Mouse (Mus musculus) intestine, postnatal 0 days (tissue): ENCODE results near the gene Ammecr1. TPM values are rescaled to one million over a fixed set of nuclear protein-coding genes. Genes with fewer than 3 reads are reported as not detected.

ENCODE experiments used
- ATAC-seq: fragments of 200-750 bp; cut with Nextera tagmentation; 2 replicates; pipeline ENCODE4 v1.8.0; 2017; ENCODE audit warnings: mild to moderate bottlenecking, moderate TSS enrichment, moderate library complexity
- H3K27ac ChIP-seq: fragments of 300-500 bp; sonication (generic); 2 replicates; pipeline ENCODE4 v1.5.1; 2014; ENCODE audit warnings: mild to moderate bottlenecking, low read depth, low read length, moderate library complexity
- H3K27me3 ChIP-seq: fragments of 300-500 bp; sonication (generic); replicated peaks from 2 replicates; pipeline ENCODE4 v1.6.1; 2014; ENCODE audit warnings: low read length, mixed read lengths; ENCODE audit not compliant: control insufficient read depth, insufficient read depth
- H3K36me3 ChIP-seq: fragments of 300-500 bp; sonication (generic); 2 replicates; pipeline ENCODE4 v1.6.1; 2014; ENCODE audit warnings: mild to moderate bottlenecking, moderate library complexity; ENCODE audit not compliant: control insufficient read depth, insufficient read depth
- H3K4me1 ChIP-seq: fragments of 300-500 bp; sonication (generic); replicated peaks from 2 replicates; pipeline ENCODE4 v1.6.1; 2014; ENCODE audit warnings: antibody characterized with exemption, low read length, mixed read lengths; ENCODE audit not compliant: control insufficient read depth, insufficient read depth
- H3K4me2 ChIP-seq: fragments of 300-500 bp; sonication (generic); replicated peaks from 2 replicates; pipeline ENCODE4 v1.6.1; 2014; ENCODE audit warnings: low read depth, mild to moderate bottlenecking, moderate library complexity
- H3K4me3 ChIP-seq: fragments of 300-500 bp; sonication (generic); 2 replicates; pipeline ENCODE4 v1.5.1; 2014; ENCODE audit warnings: low read depth, low read length
- H3K9ac ChIP-seq: fragments of 300-500 bp; sonication (generic); 2 replicates; pipeline ENCODE4 v1.6.1; 2014; ENCODE audit warnings: mild to moderate bottlenecking, low read depth, low read length
- H3K9me3 ChIP-seq: fragments of 300-500 bp; sonication (generic); 2 replicates; pipeline ENCODE4 v1.6.1; 2016; ENCODE audit warnings: mixed run types; ENCODE audit not compliant: control insufficient read depth
- CTCF ChIP-seq: sonication (generic); IDR thresholded peaks from 2 replicates; pipeline ENCODE4 v1.5.1; 2016; ENCODE audit warnings: low read depth, mild to moderate bottlenecking, control low read depth, antibody characterized with exemption, moderate library complexity
- WGBS: fragments of 180-500 bp; shearing (Covaris S2); extraction: QIAGEN DNeasy Blood & Tissue Kit; methylation state at CpG from one replicate; pipeline ENCODE4 v1.1.7; 2014; 5-methylcytosine and 5-hydroxymethylcytosine counted together
- polyA plus RNA-seq: library from polyadenylated mRNA; unstranded; fragments of >200 nt; fragmentation: Nextera tagmentation; extraction: Ambion mirVana; gene quantifications from 2 replicates; pipeline ENCODE4 v1.2.1, GENCODE M21; 2015

Gene Ammecr1
- polyA plus RNA-seq, 1 experiment from 2014 or later = 4.0 TPM

DNA sequence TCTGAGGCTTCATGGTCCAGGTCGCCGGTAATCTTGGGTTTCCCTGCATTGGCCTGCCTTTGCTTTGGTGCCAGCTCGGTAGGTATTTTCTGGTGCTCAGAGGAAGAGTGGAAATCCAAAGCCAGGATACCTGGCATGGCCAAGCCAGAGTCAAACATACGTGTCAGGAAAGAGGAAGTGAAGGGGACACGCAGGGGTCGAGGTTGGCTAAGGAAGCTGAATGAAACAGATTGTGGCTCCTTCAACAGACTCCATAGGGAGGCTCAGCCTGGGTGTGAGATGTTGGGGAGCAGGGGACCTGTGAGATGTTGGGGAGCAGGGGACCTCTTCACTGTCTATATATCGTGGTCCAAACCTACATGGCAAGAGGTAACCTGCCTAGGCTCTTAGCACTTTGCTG, 130.1 kb downstream of the Ammecr1 start:
- ATAC-seq = no peak
- Histone ChIP-seq H3K9me3 (no peaks in the 10 kb centered on the region), H3K27me3 (no peaks in the 10 kb centered on the region)

DNA sequence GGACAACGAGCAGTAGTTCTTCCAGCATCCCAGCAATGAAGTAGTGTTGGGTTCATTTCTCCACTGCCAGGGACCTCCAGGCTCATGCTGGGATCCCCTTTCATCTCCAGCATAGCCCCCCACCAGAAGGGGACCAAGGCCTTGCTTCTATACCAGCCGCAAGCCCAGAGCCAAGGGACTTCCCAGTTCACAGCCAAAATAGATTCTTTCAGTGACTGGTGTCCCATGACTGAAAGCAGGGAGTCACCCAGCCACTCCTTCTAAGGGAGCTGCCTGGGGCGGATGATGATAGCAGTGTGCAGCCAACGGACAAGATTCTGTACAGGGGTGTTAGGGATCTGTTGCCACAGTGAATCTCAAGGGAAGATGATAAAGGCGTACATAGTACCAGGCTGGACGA, 131.7 kb downstream of the Ammecr1 start:
- H3K27ac ChIP-seq = no peak overlapping the region
- H3K4me2 ChIP-seq = no peak overlapping the region
- H3K27me3 ChIP-seq = no peaks in the 10 kb centered on the region
- ATAC-seq = no peak
- H3K4me1 ChIP-seq = no peaks in the 10 kb centered on the region
- no peaks in the 10 kb centered on the region for H3K9me3 ChIP-seq
- no peak for TF ChIP-seq CTCF
- H3K4me3 ChIP-seq = no peak overlapping the region
- no peaks in the 10 kb centered on the region for H3K36me3 ChIP-seq
- 92% methylated on average over 6 of the region's 6 CpGs for WGBS
- H3K9ac ChIP-seq = no peak overlapping the region

More for the DNA sequence above, 130.1 kb downstream of the Ammecr1 start:
- no peak overlapping the region for H3K4me2 ChIP-seq
- no peaks in the 10 kb centered on the region for H3K36me3 ChIP-seq
- no peak overlapping the region for H3K27ac ChIP-seq
- no peak for TF ChIP-seq CTCF
- no peaks in the 10 kb centered on the region for H3K4me1 ChIP-seq
- no peak overlapping the region for H3K9ac ChIP-seq
- WGBS = 91% methylated on average over 7 of the region's 7 CpGs
- no peak overlapping the region for H3K4me3 ChIP-seq

DNA sequence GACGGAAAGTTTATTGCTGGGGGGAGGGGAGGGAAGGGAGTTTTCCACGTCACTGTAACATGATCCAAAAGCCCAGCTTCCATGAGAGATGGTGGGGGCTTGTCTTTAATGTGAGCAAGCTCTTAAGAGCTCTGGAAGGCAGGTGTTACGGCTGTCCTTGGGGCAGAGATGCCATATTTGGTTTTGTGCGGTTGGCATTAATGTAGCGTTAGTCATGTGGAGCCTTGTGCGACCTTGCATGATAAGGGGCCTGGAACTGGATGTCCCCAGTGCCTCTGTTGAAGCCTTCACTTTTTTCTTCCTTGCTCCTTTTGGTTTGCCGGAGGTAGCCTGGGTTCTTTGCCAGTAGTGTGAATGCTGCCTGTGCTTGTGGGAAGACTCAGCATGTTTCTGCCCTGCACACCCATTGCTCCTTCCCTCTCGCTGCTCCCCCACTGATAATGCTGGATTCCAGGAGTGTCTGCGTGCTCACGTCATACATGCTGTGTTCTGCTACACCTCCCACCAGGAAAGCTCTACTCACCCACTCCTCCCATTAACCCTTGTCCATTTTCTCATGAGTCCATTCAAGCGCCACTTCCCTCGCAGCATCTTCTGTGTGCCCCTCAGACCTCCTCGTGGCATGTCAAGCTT, 133.2 kb downstream of the Ammecr1 start:
- Histone ChIP-seq H3K4me2 (no peak overlapping the region), H3K9me3 (no peaks in the 10 kb centered on the region), H3K27me3 (no peaks in the 10 kb centered on the region), H3K4me1 (no peaks in the 10 kb centered on the region), H3K27ac (no peak overlapping the region), H3K9ac (no peak overlapping the region), H3K4me3 (no peak overlapping the region), H3K36me3 (no peaks in the 10 kb centered on the region)
- 77% methylated on average over 13 of the region's 13 CpGs for WGBS
- no peak for TF ChIP-seq CTCF
- no peak; the same call in 1 of the 2 replicates for ATAC-seq

DNA sequence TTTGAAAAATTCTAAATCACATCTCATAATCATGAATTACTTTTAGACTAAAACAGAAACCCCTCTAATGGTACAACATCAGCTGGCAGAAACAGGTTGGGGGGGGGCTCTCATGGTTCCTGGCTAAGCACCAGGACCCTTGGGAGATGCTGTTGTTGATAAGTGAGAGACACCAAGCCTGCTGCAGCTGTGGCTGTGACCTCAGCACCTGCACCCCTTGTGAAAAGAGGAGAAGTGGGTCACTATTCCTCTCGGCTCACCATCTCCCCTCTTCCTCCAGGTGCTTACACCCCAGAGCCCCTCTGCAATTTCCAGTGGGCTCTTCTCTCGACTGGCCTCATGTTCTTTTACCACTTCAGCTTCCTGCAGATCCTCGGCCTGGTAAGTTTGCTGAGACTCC, 134.3 kb downstream of the Ammecr1 start:
- 73% methylated on average over 3 of the region's 3 CpGs for WGBS
- Histone ChIP-seq H3K4me1 (no peaks in the 10 kb centered on the region), H3K27ac (no peak overlapping the region), H3K36me3 (no peaks in the 10 kb centered on the region), H3K9me3 (no peaks in the 10 kb centered on the region), H3K4me3 (no peak overlapping the region), H3K9ac (no peak overlapping the region), H3K27me3 (no peaks in the 10 kb centered on the region), H3K4me2 (no peak overlapping the region)
- no peak for ATAC-seq
- no peak for TF ChIP-seq CTCF

DNA sequence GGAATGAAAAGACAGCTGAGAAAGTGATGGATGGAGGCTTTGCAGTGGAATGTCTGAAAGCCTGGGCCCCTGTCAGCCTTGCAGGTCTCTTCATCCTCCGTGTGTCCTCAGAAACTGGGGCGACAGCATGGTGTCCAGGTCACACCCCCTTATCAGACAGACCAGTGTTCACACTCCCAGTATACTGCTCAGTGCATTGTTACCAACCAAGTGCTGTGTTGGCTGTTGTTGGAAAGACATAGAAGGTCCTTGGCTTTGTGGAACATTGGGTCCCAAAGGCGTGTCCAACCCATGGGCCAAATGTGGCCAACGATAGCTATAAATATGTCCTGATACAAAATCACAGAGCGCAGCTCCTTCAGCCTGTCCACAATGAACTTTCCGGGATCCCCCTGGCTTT, 136.0 kb downstream of the Ammecr1 start:
- Histone ChIP-seq H3K9ac (no peak overlapping the region), H3K36me3 (no peaks in the 10 kb centered on the region), H3K4me1 (no peaks in the 10 kb centered on the region), H3K27ac (no peak overlapping the region), H3K4me2 (no peak overlapping the region), H3K27me3 (no peaks in the 10 kb centered on the region), H3K9me3 (no peaks in the 10 kb centered on the region), H3K4me3 (no peak overlapping the region)
- 88% methylated on average over 6 of the region's 6 CpGs for WGBS
- no peak for ATAC-seq
- TF ChIP-seq CTCF = no peak

DNA sequence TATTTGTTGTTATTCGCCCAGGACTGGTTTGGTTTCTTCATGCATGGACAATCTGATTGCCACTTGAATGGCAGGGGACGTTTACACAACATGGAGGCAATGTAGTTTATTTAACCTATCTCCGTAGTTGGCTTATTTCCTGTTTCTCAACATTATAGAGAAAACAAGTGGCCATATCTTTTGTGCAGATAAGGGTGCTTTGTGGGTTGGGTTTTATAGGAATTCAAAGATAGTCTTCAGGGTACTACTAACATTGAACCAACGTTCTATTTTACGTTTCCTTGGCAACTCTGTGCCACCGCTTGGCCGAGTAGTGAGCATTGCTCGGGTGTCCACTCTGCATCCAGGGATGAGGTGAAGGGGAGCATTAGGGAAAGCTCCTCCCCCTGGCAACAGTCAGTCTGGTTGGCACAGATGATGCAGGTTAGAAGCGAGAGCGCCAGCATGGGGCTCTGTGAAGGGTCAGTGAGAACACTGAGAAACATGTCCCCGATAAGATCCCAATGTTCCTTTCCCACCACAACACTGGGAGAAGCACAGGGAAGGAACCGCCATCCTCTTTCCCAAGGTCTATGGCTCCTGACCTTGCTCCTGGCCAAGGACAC, 136.6 kb downstream of the Ammecr1 start:
- Histone ChIP-seq H3K4me3 (no peak overlapping the region), H3K9me3 (no peaks in the 10 kb centered on the region), H3K4me2 (no peak overlapping the region), H3K27ac (no peak overlapping the region), H3K9ac (no peak overlapping the region), H3K4me1 (no peaks in the 10 kb centered on the region), H3K27me3 (no peaks in the 10 kb centered on the region), H3K36me3 (no peaks in the 10 kb centered on the region)
- 82% methylated on average over 12 of the region's 12 CpGs for WGBS
- no peak for ATAC-seq
- no peak for TF ChIP-seq CTCF

DNA sequence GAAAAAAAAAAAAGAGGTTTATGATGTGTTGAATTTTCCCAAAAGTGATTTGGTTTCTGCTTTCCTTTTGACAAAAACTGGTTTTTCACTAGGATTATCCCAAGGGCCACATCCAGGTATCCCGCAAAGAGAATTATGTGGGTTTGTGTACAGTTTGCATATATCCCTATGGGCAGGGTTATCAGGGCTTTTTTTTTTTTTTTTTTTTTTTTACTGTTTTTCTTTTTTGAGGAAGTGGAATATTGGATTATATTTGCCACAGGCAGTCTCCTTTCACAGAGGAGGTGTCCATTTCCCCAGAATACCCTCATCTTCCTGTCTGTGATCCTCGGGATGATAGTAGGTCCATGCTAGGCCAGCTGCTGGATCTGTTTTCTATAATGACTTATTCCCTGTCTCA, 137.3 kb downstream of the Ammecr1 start:
- TF ChIP-seq CTCF = no peak
- 85% methylated on average over 2 of the region's 2 CpGs for WGBS
- Histone ChIP-seq H3K9ac (no peak overlapping the region), H3K4me3 (no peak overlapping the region), H3K27ac (no peak overlapping the region), H3K4me1 (no peaks in the 10 kb centered on the region), H3K9me3 (no peaks in the 10 kb centered on the region), H3K27me3 (no peaks in the 10 kb centered on the region), H3K4me2 (no peak overlapping the region), H3K36me3 (no peaks in the 10 kb centered on the region)
- no peak for ATAC-seq
